Mouse (Mus musculus) testis, adult 2 months (tissue): ENCODE results near the gene Kirrel3. TPM values are rescaled to one million over a fixed set of nuclear protein-coding genes. Genes with fewer than 3 reads are reported as not detected.

Experiments used
- H3K27ac ChIP-seq: fragments of 200-500 bp; 2 replicates; pipeline ENCODE4 v1.5.1; 2012; ENCODE audit warnings: low read depth, low read length; ENCODE audit not compliant: control insufficient read depth, insufficient read depth
- H3K27me3 ChIP-seq: fragments of 200-500 bp; 2 replicates; pipeline ENCODE4 v1.6.1; 2012; ENCODE audit warnings: mild to moderate bottlenecking, low read length, moderate library complexity; ENCODE audit not compliant: control insufficient read depth, insufficient read depth
- H3K36me3 ChIP-seq: fragments of 200-500 bp; 2 replicates; pipeline ENCODE4 v1.6.1; 2012; ENCODE audit warnings: mild to moderate bottlenecking, low read length; ENCODE audit not compliant: control insufficient read depth, insufficient read depth
- H3K4me1 ChIP-seq: fragments of 200-500 bp; 2 replicates; pipeline ENCODE4 v1.6.1; 2012; ENCODE audit warnings: low read length; ENCODE audit not compliant: control insufficient read depth, insufficient read depth
- H3K4me3 ChIP-seq: fragments of 200-500 bp; 2 replicates; pipeline ENCODE4 v1.5.1; 2012; ENCODE audit warnings: low read depth, mild to moderate bottlenecking, low read length, moderate library complexity, mixed read lengths; ENCODE audit not compliant: control insufficient read depth
- CTCF ChIP-seq: fragments of 200-500 bp; IDR thresholded peaks from 2 replicates; pipeline ENCODE4 v1.5.1; 2012; ENCODE audit warnings: low read depth, mild to moderate bottlenecking, inconsistent platforms, low read length, moderate library complexity; ENCODE audit not compliant: control insufficient read depth, insufficient read depth, insufficient replicate concordance
- POLR2A ChIP-seq: fragments of 200-500 bp; IDR thresholded peaks from 2 replicates; pipeline ENCODE4 v1.6.1; 2012; ENCODE audit warnings: low read depth, mild to moderate bottlenecking, inconsistent platforms, low read length, moderate library complexity; ENCODE audit not compliant: control insufficient read depth
- polyA plus RNA-seq: library from polyadenylated mRNA; depleted of rRNA; stranded (reverse); fragments of >200 nt; gene quantifications from 2 replicates; pipeline ENCODE4 v1.2.3, GENCODE M21; 2012

The Kirrel3 gene
- polyA plus RNA-seq, 1 experiment: 0.10 TPM

DNA sequence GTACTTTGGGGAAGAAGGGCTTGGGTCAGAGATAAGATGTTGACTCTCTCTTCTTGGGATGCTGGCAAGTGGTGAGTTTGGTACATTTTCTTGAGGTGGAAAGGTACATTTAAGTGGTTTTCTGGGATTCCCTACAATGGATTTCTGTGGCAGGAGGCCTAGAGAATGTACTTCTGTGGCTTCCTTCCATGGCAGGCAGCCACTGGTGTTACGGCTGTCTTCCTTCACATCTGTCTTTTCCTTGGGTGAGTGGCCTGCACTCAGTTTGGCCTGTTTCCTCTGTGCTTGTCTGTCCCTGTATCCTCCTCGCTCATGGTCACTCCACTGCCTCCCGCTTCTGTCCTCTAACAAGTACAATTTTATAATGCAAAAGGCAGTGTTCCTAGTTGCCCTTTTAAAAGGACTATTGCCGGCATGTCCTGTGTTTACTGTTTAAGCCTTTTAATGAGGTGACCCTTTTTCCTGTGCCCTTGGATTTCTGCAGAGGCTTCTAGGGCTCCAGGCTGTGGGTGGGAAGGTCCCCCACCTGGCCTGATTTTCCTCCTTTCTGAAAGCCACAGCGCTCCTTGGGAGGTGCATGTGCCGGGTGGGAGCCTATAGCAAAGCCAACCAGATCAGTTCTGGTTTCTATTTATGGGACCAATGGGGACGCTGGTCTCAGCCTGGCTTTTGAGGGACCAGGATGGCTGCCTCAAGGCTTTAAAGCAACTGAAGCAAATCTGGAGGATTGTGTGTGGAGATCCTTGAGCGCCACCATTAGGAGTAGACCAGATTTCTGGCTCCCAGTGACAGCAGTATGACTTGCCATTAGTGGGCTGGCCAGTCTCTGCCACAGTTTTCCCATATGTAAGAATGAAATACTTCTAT is 491.1 kb downstream of the Kirrel3 start:
- TF ChIP-seq POLR2A (no peak), CTCF (no peak)
- Histone ChIP-seq H3K27ac (no peak overlapping the region), H3K27me3 (no peaks in the 10 kb centered on the region), H3K4me3 (no peak overlapping the region), H3K36me3 (no peaks in the 10 kb centered on the region), H3K4me1 (0 out of 2 replicates have a peak, but pooled peaks cover 2% of the 10 kb centered on the region)

DNA sequence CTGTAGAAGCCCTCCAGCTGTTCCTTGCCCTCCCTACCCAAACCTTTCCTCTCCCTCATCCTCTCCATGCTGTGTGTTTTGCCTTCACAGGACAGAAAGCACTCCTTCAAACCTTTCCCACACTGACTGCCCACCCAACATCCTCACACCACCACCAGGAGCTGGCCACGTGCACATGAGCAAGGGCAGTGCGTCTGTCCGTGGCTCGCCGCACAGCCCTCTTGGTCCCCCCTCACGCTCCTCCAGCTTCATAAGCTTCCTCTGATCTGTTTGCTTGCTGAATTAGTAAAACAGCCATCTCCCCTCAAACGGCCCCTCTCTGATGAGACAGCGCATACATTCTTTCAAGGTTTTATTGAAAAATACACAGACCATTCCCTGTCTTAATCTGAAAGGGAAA is 492.0 kb downstream of the Kirrel3 start:
- no peak overlapping the region for H3K4me3 ChIP-seq
- TF ChIP-seq CTCF (no peak), POLR2A (no peak)
- H3K4me1 ChIP-seq: 0 out of 2 replicates have a peak, but pooled peaks cover 2% of the 10 kb centered on the region
- H3K27me3 ChIP-seq: no peaks in the 10 kb centered on the region
- no peak overlapping the region for H3K27ac ChIP-seq
- H3K36me3 ChIP-seq: no peaks in the 10 kb centered on the region

DNA sequence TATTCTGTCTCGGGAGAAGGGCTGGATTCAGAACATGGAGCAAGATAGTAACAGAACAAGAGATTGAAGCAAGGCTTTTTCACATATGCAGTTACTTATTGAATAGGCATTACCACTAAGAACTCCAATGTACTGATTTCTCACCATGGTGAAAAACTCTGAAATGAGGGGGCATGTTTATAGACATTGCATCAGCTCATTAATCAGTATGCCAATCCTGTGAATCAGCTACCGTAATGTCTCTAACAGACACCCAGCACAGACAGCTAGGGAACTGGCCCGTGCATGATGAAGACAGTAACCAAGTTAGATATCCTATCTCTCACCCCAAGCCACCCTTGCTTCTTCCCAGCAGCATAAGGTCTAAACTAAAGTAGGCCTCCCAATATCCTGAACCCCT is 492.5 kb downstream of the Kirrel3 start:
- Histone ChIP-seq H3K36me3 (no peaks in the 10 kb centered on the region), H3K27me3 (no peaks in the 10 kb centered on the region), H3K4me1 (0 out of 2 replicates have a peak, but pooled peaks cover 2% of the 10 kb centered on the region), H3K4me3 (no peak overlapping the region), H3K27ac (no peak overlapping the region)
- TF ChIP-seq POLR2A (no peak), CTCF (no peak)

DNA sequence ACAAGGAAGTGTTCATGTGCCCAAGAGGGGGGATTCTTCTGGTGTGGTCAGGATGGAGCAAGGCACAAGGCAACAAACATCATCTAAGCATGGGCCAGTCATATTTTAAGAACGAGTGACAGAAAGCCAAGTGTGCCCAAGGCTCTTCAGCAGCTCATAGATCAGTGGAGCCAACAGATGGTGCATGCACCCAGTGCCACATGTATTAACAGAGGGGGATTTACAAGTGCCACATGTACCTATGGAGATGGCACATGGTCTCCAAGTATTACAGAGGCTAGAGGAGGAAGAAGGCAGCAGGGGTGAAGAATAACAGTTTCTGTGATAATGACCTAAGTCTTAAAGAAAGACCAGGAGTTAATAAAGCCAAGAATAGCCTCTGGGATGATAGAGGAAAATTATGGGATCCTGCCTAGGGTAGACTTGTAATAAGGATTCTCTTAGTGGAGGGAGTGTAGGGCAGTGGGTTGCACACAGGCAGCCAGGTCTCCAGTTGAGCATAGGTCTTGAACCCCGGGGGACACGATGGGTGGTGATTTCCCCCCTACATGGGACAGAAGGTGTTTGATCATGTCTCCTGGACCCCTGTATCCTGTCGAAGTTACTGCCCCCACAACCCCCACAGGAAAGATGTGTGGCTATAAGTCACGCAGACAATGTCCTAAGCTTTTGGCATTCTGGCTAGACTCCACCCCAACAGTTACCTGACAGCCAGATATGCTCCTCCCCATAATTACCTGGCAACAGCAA is 495.0 kb downstream of the Kirrel3 start:
- no peaks in the 10 kb centered on the region for H3K27me3 ChIP-seq
- H3K4me3 ChIP-seq: no peak overlapping the region
- TF ChIP-seq POLR2A (no peak), CTCF (no peak)
- H3K4me1 ChIP-seq: peaks cover 3% of the 10 kb centered on the region; the same call in 1 of the 2 replicates
- no peaks in the 10 kb centered on the region for H3K36me3 ChIP-seq
- H3K27ac ChIP-seq: no peak overlapping the region

DNA sequence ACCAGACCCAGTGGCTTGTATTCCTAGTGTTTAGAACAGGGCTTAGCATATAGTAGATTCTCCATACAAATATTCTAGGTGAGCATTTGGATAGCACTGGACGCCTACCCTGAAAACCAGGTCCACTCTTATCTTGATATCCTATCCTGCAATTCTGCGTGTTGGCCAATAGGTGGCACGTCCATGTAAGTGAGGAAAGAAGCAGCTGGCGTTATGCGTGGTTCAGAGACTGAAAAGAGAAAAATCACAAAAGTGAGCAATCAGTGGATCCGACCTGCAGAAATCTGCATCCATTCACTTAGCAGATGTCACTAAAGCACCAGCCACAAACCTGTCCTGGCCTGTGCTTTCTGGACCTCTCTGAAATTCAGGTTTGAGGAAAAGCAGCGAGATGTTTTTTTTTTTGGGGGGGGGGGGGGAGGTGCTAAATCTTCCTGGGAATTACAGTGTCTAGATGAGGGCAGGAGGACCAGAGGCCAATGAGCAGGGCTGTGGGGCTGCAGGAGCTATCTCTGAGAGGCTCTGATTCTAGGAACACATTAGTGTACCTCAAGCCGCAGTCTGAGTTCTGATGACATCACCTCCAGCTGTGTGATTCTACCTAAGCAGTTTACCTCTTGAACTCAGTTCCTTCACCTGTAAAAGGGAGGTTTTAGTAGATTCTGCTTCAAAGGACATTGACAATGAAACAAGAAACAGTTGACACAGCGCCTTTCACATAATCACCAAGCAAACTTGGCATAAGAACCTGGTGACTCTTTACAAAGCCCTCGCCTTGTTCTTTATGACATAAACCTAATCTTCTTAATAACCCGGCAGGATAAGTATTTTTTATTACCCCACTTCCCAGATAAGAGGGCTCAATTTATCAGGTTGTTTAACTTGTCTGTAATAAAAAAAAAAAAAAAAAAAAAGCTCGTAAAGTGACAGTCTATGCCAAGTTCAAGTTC is 498.1 kb downstream of the Kirrel3 start:
- Histone ChIP-seq H3K27me3 (no peaks in the 10 kb centered on the region), H3K27ac (no peak overlapping the region), H3K36me3 (no peaks in the 10 kb centered on the region), H3K4me1 (peaks cover 3% of the 10 kb centered on the region; the same call in 1 of the 2 replicates), H3K4me3 (no peak overlapping the region)
- TF ChIP-seq CTCF: peak; percentile 15; the same call in 1 of the 2 replicates
- no peak for TF ChIP-seq POLR2A

DNA sequence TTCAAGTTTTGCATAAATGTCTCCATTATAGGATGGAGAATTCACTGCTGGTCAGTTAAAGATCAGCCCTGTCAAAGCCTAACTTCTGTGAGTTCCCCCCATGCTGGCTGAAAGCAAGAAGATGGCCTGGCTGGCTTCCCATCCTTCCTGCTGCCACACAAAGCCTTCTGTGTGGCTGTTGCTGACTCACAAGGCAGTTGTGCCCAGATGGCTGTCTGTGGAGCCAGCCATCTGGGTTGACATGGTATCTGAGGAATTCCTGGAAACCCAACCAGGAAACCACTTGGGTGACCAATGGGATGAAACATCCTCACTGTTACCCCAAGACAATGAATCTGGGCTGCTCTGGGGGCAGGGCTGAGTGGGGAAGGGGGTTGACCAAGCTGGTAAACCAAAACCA is 500.5 kb downstream of the Kirrel3 start:
- Histone ChIP-seq H3K27me3 (no peaks in the 10 kb centered on the region), H3K4me1 (peaks cover 3% of the 10 kb centered on the region; the same call in 1 of the 2 replicates), H3K27ac (no peak overlapping the region), H3K4me3 (no peak overlapping the region), H3K36me3 (no peaks in the 10 kb centered on the region)
- TF ChIP-seq CTCF (no peak), POLR2A (no peak)
